Mouse (Mus musculus) layer of hippocampus, adult 2 months (tissue): ENCODE results near the gene Slc38a3. TPM values are rescaled to one million over a fixed set of nuclear protein-coding genes. Genes with fewer than 3 reads are reported as not detected.

Experiments
- DNase-seq, 2 experiments: peaks; one replicate each; pipeline ENCODE4 v3.0.0; 2022; ENCODE audit warnings: low spot score in 2 of 2
- H3K27ac ChIP-seq: fragments of 200-600 bp; 2 replicates; pipeline ENCODE4 v1.8.1; 2022
- H3K4me3 ChIP-seq: fragments of 200-600 bp; 2 replicates; pipeline ENCODE4 v1.8.1; 2022; ENCODE audit warnings: mild to moderate bottlenecking
- CTCF ChIP-seq: fragments of 200-600 bp; conservative IDR thresholded peaks from 2 replicates; pipeline ENCODE4 v1.8.1; 2022; ENCODE audit warnings: antibody characterized with exemption, mild to moderate bottlenecking, moderate library complexity
- total RNA-seq, 2 experiments: library from RNA; stranded (reverse); gene quantifications; 2 replicates each; pipeline ENCODE4 v1.2.3; 2021

Gene Slc38a3
- total RNA-seq, 2 experiments from 2014 or later: 55.7 to 65.0 TPM

- Histone ChIP-seq H3K27ac (peak overlapping the region; percentile 92), H3K4me3 (peak overlapping the region; percentile 95)
- no peak for TF ChIP-seq CTCF
- no peak for DNase-seq
Measured at GRCm38 (mm10) chr9:107634406-107635278, 34.7 kb downstream of the Slc38a3 start.

- no peak for DNase-seq
- TF ChIP-seq CTCF: no peak
- H3K4me3 ChIP-seq: peak overlapping the region; percentile 95
- peak overlapping the region; percentile 92 for H3K27ac ChIP-seq
Measured at GRCm38 (mm10) chr9:107633661-107634405, 35.5 kb downstream of the Slc38a3 start.

- TF ChIP-seq CTCF: no peak
- Histone ChIP-seq H3K4me3 (peak overlapping the region; percentile 95), H3K27ac (peak overlapping the region; percentile 92)
- DNase-seq: peak; percentile 72
Measured at GRCm38 (mm10) chr9:107633091-107633660, 36.2 kb downstream of the Slc38a3 start.

GRCm38 (mm10) chr9:107632478-107632877, 36.9 kb downstream of the Slc38a3 start:
- peak overlapping the region; percentile 95 for H3K4me3 ChIP-seq
- DNase-seq: peak; percentile 43 to 49
- TF ChIP-seq CTCF: no peak
- H3K27ac ChIP-seq: peak overlapping the region; percentile 92

- Histone ChIP-seq H3K4me3 (peak overlapping the region; percentile 95; the same call in 1 of the 2 replicates), H3K27ac (peak overlapping the region; percentile 92)
- no peak for DNase-seq
- no peak for TF ChIP-seq CTCF
Measured at GRCm38 (mm10) chr9:107631861-107632260, 37.5 kb downstream of the Slc38a3 start.

GRCm38 (mm10) chr9:107631311-107631826, 38.0 kb downstream of the Slc38a3 start:
- no peak for DNase-seq
- peak overlapping the region; percentile 92 for H3K27ac ChIP-seq
- no peak for TF ChIP-seq CTCF
- H3K4me3 ChIP-seq: no peak overlapping the region; the same call in 1 of the 2 replicates

GRCm38 (mm10) chr9:107630576-107630975, 38.8 kb downstream of the Slc38a3 start:
- DNase-seq: peak; percentile 58 to 72
- H3K4me3 ChIP-seq: peak overlapping the region; percentile 22; the same call in 1 of the 2 replicates
- peak overlapping the region; percentile 92 for H3K27ac ChIP-seq
- TF ChIP-seq CTCF: no peak

- Histone ChIP-seq H3K27ac (peak overlapping the region; percentile 92), H3K4me3 (peak overlapping the region; percentile 22; the same call in 1 of the 2 replicates)
- DNase-seq: peak in 1 of 2 experiments; percentile 33
- TF ChIP-seq CTCF: no peak
Measured at GRCm38 (mm10) chr9:107629901-107630425, 39.4 kb downstream of the Slc38a3 start.

- Histone ChIP-seq H3K27ac (peak overlapping the region; percentile 92), H3K4me3 (peak overlapping the region; percentile 13; the same call in 1 of the 2 replicates)
- no peak for DNase-seq
- no peak for TF ChIP-seq CTCF
Measured at GRCm38 (mm10) chr9:107629411-107629730, 40.0 kb downstream of the Slc38a3 start.

- no peak for DNase-seq
- Histone ChIP-seq H3K4me3 (peak overlapping the region; percentile 20; the same call in 1 of the 2 replicates), H3K27ac (peak overlapping the region; percentile 92)
- TF ChIP-seq CTCF: no peak
Measured at GRCm38 (mm10) chr9:107628721-107629410, 40.5 kb downstream of the Slc38a3 start.

- no peak for DNase-seq
- no peak overlapping the region for H3K4me3 ChIP-seq
- no peak for TF ChIP-seq CTCF
Measured at GRCm38 (mm10) chr9:107627387-107628255, 41.7 kb downstream of the Slc38a3 start.

More at GRCm38 (mm10) chr9:107627387-107628255, 41.7 kb downstream of the Slc38a3 start:
- H3K27ac ChIP-seq: peak overlapping the region; percentile 83
